Mouse (Mus musculus): ENCODE measurements at regions not wholly inside any gene's neighbourhood (a gene's known extent, or its start where the extent isn't known, plus 50 kb on each side); places are given as distances from the start of the nearest gene placed in this dataset.

GRCm38 (mm10) chr19:59646656-59647055, 188.5 kb downstream of the Emx2 start:
- CTCF ChIA-PET: no interaction called here

GRCm38 (mm10) chr19:59649421-59649820, 191.2 kb downstream of the Emx2 start:
- CTCF ChIA-PET: no interaction called here

GRCm38 (mm10) chr19:59650611-59651329, 192.6 kb downstream of the Emx2 start:
- CTCF ChIA-PET: no interaction called here

- CTCF ChIA-PET: no interaction called here
These were observed 195.6 kb downstream of the Emx2 start for GRCm38 (mm10) chr19:59653631-59654367.

GRCm38 (mm10) chr19:59655321-59655720, 197.1 kb downstream of the Emx2 start:
- CTCF ChIA-PET: no interaction called here

GRCm38 (mm10) chr19:59669793-59670192, 211.6 kb downstream of the Emx2 start:
- CTCF ChIA-PET: no interaction called here

- CTCF ChIA-PET: no interaction called here
These were observed 215.4 kb downstream of the Emx2 start for GRCm38 (mm10) chr19:59673537-59673936.

GRCm38 (mm10) chr19:59679191-59679590, 221.0 kb downstream of the Emx2 start:
- CTCF ChIA-PET: no interaction called here

- CTCF ChIA-PET: no interaction called here
These were observed 222.2 kb downstream of the Emx2 start for GRCm38 (mm10) chr19:59680356-59680755.

- CTCF ChIA-PET: no interaction called here
These were observed 226.1 kb downstream of the Emx2 start for GRCm38 (mm10) chr19:59684292-59684691.

GRCm38 (mm10) chr19:59685826-59686717, 227.9 kb downstream of the Emx2 start:
- CTCF ChIA-PET: no interaction called here

GRCm38 (mm10) chr19:59687206-59687605, 229.0 kb downstream of the Emx2 start:
- CTCF ChIA-PET: no interaction called here

- CTCF ChIA-PET: interaction anchor here (0.6 kb wide), 1 partner anchor 540 kb away, joined by 3 read pairs; no protein-coding TSS in a partner anchor
These were observed 229.5 kb downstream of the Emx2 start for GRCm38 (mm10) chr19:59687681-59688080.

GRCm38 (mm10) chr19:59691541-59692096, 233.4 kb downstream of the Emx2 start:
- CTCF ChIA-PET: no interaction called here

GRCm38 (mm10) chr19:59697628-59698027, 239.5 kb downstream of the Emx2 start:
- CTCF ChIA-PET: no interaction called here

- CTCF ChIA-PET: no interaction called here
These were observed 242.0 kb downstream of the Emx2 start for GRCm38 (mm10) chr19:59700187-59700586.

- CTCF ChIA-PET: no interaction called here
These were observed 236.3 kb downstream of the Rab11fip2 start for GRCm38 (mm10) chr19:59707106-59707505.

GRCm38 (mm10) chr19:59709180-59709579, 234.3 kb downstream of the Rab11fip2 start:
- CTCF ChIA-PET: no interaction called here

- CTCF ChIA-PET: no interaction called here
These were observed 228.4 kb downstream of the Rab11fip2 start for GRCm38 (mm10) chr19:59715086-59715485.

- CTCF ChIA-PET: no interaction called here
These were observed 225.5 kb downstream of the Rab11fip2 start for GRCm38 (mm10) chr19:59717813-59718483.

GRCm38 (mm10) chr19:59738541-59738940, 204.9 kb downstream of the Rab11fip2 start:
- CTCF ChIA-PET: no interaction called here
